Mouse (Mus musculus): Measurements from ENCODE around the gene Sorcs2. TPM values are rescaled to one million over a fixed set of nuclear protein-coding genes. Genes with fewer than 3 reads are reported as not detected.
A peak's percentile ranks its signal among the peaks of the same experiment; 100 is the strongest.

Gene Sorcs2
- polyA plus RNA-seq, 1 experiment from 2014 or later, result 21.8 TPM

DNA sequence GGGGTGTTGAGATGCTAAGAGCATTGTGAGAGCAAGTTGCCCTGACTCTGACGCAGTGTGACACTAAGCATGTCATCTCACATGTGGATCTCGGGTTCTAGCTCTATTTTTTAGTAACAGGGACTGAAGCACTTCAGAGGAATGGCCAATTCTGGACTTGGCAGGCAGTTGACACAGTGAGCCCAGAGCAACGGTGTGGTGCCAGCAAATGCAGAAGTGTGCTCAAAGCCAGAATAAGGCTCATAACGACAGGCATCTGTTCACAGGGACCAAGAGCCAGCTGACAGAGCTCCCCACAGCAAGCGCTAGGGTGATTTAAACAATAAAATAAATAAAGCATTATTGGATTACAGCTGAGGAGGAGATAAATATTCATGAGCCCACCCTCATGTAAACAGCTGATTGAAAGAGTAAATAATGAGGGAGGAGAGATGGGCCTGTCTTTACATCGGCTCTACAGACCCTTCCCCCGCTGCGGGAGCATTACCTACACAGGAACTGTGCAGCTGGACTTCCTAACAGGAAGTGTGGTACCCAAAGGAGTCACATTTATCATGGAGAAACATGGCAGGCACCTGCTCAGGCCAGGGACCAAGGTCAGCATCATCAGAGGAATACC is 267.4 kb downstream of the Sorcs2 start:
- peak; percentile 48 for ATAC-seq (ENCODE audit: low read depth)
- H3K27ac ChIP-seq (ENCODE audit: low read length), result peak overlapping the region; percentile 18; the same call in 1 of the 2 replicates
- peaks cover 7% of the 10 kb centered on the region; the same call in 1 of the 2 replicates for H3K4me1 ChIP-seq (replicated peaks; ENCODE audit: control insufficient read depth, insufficient read depth, low read length)
- H3K9ac ChIP-seq (ENCODE audit: low read length), result no peak overlapping the region
- H3K4me2 ChIP-seq (ENCODE audit: low read depth, low read length), result no peak overlapping the region
- H3K9me3 ChIP-seq (ENCODE audit: control insufficient read depth, low read length), result no peaks in the 10 kb centered on the region
- H3K4me3 ChIP-seq (ENCODE audit: low read length), result no peak overlapping the region
- no peaks in the 10 kb centered on the region for H3K36me3 ChIP-seq (ENCODE audit: control insufficient read depth, insufficient read depth, low read length)
- no peaks in the 10 kb centered on the region for H3K27me3 ChIP-seq (ENCODE audit: control insufficient read depth, insufficient read depth, low read depth, low read length)
- WGBS, result 33% methylated on average over 8 of the region's 8 CpGs

DNA sequence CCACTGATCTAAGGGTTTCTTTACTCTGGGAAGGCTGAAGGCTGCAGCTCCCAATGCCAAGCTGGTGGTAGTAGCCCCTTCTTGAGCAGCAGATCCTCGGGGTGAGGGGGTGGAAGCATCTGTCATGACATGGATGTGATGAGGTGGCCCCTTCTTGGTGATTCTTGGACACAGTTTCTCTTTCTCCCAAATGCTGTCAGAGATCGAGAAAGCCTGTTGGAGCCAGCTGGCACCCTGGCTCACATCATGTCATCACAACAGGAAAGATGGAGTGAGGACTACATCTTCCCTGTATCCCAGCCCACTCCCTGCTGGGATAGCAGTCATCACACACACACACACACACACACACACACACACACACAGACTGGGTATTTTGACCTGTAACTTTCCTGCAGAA is 268.3 kb downstream of the Sorcs2 start:
- ATAC-seq (ENCODE audit: low read depth), result no peak
- H3K27ac ChIP-seq (ENCODE audit: low read length), result no peak overlapping the region
- no peaks in the 10 kb centered on the region for H3K9me3 ChIP-seq (ENCODE audit: control insufficient read depth, low read length)
- WGBS, result 49% methylated on average over 2 of the region's 2 CpGs
- H3K36me3 ChIP-seq (ENCODE audit: control insufficient read depth, insufficient read depth, low read length), result no peaks in the 10 kb centered on the region
- H3K4me3 ChIP-seq (ENCODE audit: low read length), result no peak overlapping the region
- H3K4me2 ChIP-seq (ENCODE audit: low read depth, low read length), result no peak overlapping the region
- H3K27me3 ChIP-seq (ENCODE audit: control insufficient read depth, insufficient read depth, low read depth, low read length), result no peaks in the 10 kb centered on the region
- peaks cover 13% of the 10 kb centered on the region; the same call in 1 of the 2 replicates for H3K4me1 ChIP-seq (replicated peaks; ENCODE audit: control insufficient read depth, insufficient read depth, low read length)
- H3K9ac ChIP-seq (ENCODE audit: low read length), result no peak overlapping the region

DNA sequence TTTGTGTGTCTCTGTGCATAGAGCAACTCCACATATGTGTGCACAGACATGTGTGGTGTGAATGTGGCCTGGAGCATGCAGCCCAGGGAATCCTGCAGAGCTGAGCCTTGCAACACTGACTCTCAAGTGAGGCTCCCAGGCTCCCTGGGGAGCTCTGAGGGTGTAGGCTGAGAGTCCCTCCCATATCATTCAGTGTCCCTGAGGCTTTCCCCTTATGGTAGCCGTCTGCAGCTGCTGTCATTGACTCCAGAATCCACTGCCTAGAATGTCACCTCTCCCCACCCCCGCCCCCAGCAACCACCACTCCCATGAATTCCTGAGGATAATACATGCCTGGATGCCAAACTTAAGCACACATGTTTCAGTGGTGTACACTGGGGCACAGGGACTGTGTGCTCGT is 269.4 kb downstream of the Sorcs2 start:
- Histone ChIP-seq H3K9me3 (ENCODE audit: control insufficient read depth, low read length) (no peaks in the 10 kb centered on the region), H3K4me3 (ENCODE audit: low read length) (no peak overlapping the region), H3K4me2 (ENCODE audit: low read depth, low read length) (no peak overlapping the region), H3K27ac (ENCODE audit: low read length) (no peak overlapping the region), H3K9ac (ENCODE audit: low read length) (no peak overlapping the region), H3K27me3 (ENCODE audit: control insufficient read depth, insufficient read depth, low read depth, low read length) (no peaks in the 10 kb centered on the region), H3K36me3 (ENCODE audit: control insufficient read depth, insufficient read depth, low read length) (no peaks in the 10 kb centered on the region), H3K4me1 (replicated peaks; ENCODE audit: control insufficient read depth, insufficient read depth, low read length) (peaks cover 17% of the 10 kb centered on the region; the same call in 1 of the 2 replicates)
- 41% methylated on average over 3 of the region's 3 CpGs for WGBS
- peak; percentile 56 for ATAC-seq (ENCODE audit: low read depth)

DNA sequence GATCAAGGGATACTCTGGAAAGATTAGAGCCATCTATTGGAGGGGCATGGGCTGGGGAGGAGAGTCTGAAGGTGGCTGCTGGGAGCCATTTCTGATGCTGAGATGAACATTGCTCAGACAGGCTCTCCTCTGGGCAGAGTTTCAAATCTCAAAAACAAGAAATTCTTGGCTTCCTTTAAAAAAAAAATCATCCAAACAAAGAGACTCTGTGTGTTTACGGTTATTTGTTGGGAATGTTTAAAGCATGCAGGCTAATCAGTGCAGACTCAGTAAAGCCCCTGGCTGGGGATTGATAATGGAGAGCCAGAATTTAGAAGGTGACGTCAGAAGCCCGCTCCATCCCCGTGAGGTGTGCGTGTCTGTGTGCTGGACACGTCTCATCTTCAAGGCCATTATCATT is 272.9 kb downstream of the Sorcs2 start:
- peak; percentile 35; the same call in 1 of the 2 replicates for ATAC-seq (ENCODE audit: low read depth)
- Histone ChIP-seq H3K4me3 (ENCODE audit: low read length) (no peak overlapping the region), H3K9me3 (ENCODE audit: control insufficient read depth, low read length) (no peaks in the 10 kb centered on the region), H3K9ac (ENCODE audit: low read length) (no peak overlapping the region), H3K4me1 (replicated peaks; ENCODE audit: control insufficient read depth, insufficient read depth, low read length) (peaks cover 19% of the 10 kb centered on the region; the same call in 1 of the 2 replicates), H3K4me2 (ENCODE audit: low read depth, low read length) (no peak overlapping the region), H3K27ac (ENCODE audit: low read length) (peak overlapping the region; percentile 2; the same call in 1 of the 2 replicates), H3K36me3 (ENCODE audit: control insufficient read depth, insufficient read depth, low read length) (no peaks in the 10 kb centered on the region), H3K27me3 (ENCODE audit: control insufficient read depth, insufficient read depth, low read depth, low read length) (no peaks in the 10 kb centered on the region)
- WGBS, result 47% methylated on average over 6 of the region's 6 CpGs

DNA sequence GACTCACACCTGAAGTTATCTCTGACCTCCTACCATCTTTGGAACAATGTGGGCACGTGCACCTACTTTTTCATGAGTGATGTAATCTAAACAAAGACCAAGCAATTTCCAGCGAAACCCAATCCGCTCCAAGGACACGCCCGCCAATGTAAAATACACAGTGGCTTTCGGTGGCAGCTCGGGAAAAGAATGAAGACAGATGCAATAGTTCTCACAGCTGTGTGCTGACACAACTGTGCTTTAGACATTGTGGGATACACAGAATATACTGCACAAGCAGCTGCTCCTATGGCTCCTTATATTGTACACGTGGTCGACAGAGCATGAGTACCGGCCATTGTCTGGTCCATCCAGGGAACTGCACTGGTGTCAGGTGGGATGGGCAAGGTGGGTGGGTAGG is 275.0 kb downstream of the Sorcs2 start:
- Histone ChIP-seq H3K36me3 (ENCODE audit: control insufficient read depth, insufficient read depth, low read length) (no peaks in the 10 kb centered on the region), H3K9me3 (ENCODE audit: control insufficient read depth, low read length) (no peaks in the 10 kb centered on the region), H3K27ac (ENCODE audit: low read length) (no peak overlapping the region), H3K4me2 (ENCODE audit: low read depth, low read length) (no peak overlapping the region), H3K4me3 (ENCODE audit: low read length) (no peak overlapping the region), H3K9ac (ENCODE audit: low read length) (no peak overlapping the region), H3K4me1 (replicated peaks; ENCODE audit: control insufficient read depth, insufficient read depth, low read length) (peaks cover 13% of the 10 kb centered on the region; the same call in 1 of the 2 replicates), H3K27me3 (ENCODE audit: control insufficient read depth, insufficient read depth, low read depth, low read length) (no peaks in the 10 kb centered on the region)
- 59% methylated on average over 10 of the region's 10 CpGs for WGBS
- ATAC-seq (ENCODE audit: low read depth), result no peak

DNA sequence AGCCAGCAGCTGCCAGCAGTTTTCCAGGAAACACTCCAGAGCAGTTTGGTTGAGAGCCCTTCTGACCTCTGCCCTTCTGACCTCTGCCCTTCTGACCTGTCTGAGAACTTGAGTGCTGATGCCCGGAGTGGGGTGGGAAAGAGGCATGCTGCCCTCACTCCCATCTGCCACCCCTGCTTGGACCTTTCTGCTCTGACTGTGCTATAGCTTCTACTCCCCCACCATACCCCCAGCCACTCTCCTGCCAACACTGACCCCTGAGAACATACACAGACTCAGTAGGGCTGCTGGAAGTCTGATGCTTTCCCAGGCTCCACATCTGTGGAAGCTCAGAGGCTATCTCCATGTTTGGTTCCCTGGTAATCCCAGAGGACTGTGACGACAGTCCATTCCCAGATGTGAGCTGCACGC is 277.0 kb downstream of the Sorcs2 start:
- no peak overlapping the region for H3K4me3 ChIP-seq (ENCODE audit: low read length)
- no peaks in the 10 kb centered on the region for H3K27me3 ChIP-seq (ENCODE audit: control insufficient read depth, insufficient read depth, low read depth, low read length)
- H3K4me1 ChIP-seq (replicated peaks; ENCODE audit: control insufficient read depth, insufficient read depth, low read length), result peaks cover 13% of the 10 kb centered on the region; the same call in 1 of the 2 replicates
- H3K27ac ChIP-seq (ENCODE audit: low read length), result no peak overlapping the region
- no peaks in the 10 kb centered on the region for H3K9me3 ChIP-seq (ENCODE audit: control insufficient read depth, low read length)
- no peak overlapping the region for H3K9ac ChIP-seq (ENCODE audit: low read length)
- H3K36me3 ChIP-seq (ENCODE audit: control insufficient read depth, insufficient read depth, low read length), result no peaks in the 10 kb centered on the region
- ATAC-seq (ENCODE audit: low read depth), result peak; percentile 69
- WGBS, result 21% methylated on average over 3 of the region's 3 CpGs
- H3K4me2 ChIP-seq (ENCODE audit: low read depth, low read length), result no peak overlapping the region

DNA sequence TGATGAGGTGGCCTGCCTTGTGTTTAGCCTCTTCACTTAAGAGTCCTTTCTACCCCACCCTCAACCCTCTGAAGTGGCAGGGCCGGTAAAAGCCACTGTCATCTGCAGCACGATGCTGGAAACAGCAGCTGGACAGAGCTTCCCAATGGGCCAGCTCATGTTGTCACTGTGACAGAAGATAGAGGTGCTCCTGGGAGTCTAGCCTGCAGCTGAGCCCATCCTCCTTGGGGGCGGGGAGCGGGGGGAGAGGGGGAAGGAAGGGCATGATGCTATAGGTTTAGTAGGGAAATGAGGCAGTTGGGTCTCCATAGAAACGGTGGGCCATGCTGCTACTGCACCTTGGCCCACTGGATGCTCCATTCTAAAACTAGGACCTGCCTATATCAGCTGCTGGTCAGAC is 279.9 kb downstream of the Sorcs2 start:
- ATAC-seq (ENCODE audit: low read depth), result no peak
- no peaks in the 10 kb centered on the region for H3K27me3 ChIP-seq (ENCODE audit: control insufficient read depth, insufficient read depth, low read depth, low read length)
- no peaks in the 10 kb centered on the region for H3K36me3 ChIP-seq (ENCODE audit: control insufficient read depth, insufficient read depth, low read length)
- H3K4me2 ChIP-seq (ENCODE audit: low read depth, low read length), result no peak overlapping the region
- H3K4me1 ChIP-seq (replicated peaks; ENCODE audit: control insufficient read depth, insufficient read depth, low read length), result 0 out of 2 replicates have a peak, but pooled peaks cover 2% of the 10 kb centered on the region
- no peak overlapping the region for H3K27ac ChIP-seq (ENCODE audit: low read length)
- 51% methylated on average over 5 of the region's 5 CpGs for WGBS
- H3K9ac ChIP-seq (ENCODE audit: low read length), result no peak overlapping the region
- H3K9me3 ChIP-seq (ENCODE audit: control insufficient read depth, low read length), result no peaks in the 10 kb centered on the region
- no peak overlapping the region for H3K4me3 ChIP-seq (ENCODE audit: low read length)

DNA sequence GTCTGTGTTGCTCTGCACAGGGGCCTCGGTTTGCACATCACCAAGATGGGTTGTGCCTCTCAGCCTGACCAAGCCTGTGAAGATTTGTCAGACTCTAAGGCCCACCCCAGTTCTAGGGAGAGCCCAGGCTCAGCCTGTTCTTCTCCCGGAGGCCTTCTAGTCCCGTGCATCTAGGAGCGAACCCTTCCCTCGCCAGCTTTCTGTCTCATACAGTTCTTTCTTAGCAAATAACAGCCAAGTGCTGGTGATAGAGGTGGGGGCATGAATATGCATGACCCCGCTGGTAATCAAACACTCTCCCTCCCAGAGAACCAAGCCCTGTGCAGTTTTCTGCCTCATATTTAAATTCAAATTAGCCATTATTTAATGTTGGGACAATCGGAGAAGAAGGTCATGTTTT is 282.4 kb downstream of the Sorcs2 start:
- Histone ChIP-seq H3K4me1 (replicated peaks; ENCODE audit: control insufficient read depth, insufficient read depth, low read length) (0 out of 2 replicates have a peak, but pooled peaks cover under 1% of the 10 kb centered on the region), H3K27ac (ENCODE audit: low read length) (no peak overlapping the region), H3K4me2 (ENCODE audit: low read depth, low read length) (no peak overlapping the region), H3K27me3 (ENCODE audit: control insufficient read depth, insufficient read depth, low read depth, low read length) (no peaks in the 10 kb centered on the region), H3K36me3 (ENCODE audit: control insufficient read depth, insufficient read depth, low read length) (no peaks in the 10 kb centered on the region), H3K4me3 (ENCODE audit: low read length) (no peak overlapping the region), H3K9me3 (ENCODE audit: control insufficient read depth, low read length) (no peaks in the 10 kb centered on the region), H3K9ac (ENCODE audit: low read length) (no peak overlapping the region)
- 59% methylated on average over 7 of the region's 7 CpGs for WGBS
- ATAC-seq (ENCODE audit: low read depth), result no peak

DNA sequence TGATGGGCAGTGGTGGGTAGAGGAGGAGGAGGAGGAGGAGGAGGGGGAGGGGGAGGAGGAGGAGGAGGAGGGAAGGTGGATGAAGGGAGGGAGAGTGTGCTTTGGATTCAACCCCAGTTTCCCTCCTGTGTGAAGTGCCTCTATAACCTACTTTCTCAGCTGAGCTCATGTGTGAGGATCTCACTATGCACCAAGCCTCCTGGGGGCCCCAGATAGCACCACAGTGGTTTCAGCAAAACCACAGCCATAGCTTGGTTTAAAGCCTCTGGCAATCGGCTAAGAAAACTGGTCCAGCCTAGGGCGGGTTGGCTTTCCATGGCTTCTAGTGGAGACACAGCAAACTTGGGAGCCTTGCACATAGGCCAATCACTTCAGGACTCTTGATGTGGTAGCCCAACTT is 284.2 kb downstream of the Sorcs2 start:
- Histone ChIP-seq H3K9ac (ENCODE audit: low read length) (no peak overlapping the region), H3K36me3 (ENCODE audit: control insufficient read depth, insufficient read depth, low read length) (no peaks in the 10 kb centered on the region), H3K4me2 (ENCODE audit: low read depth, low read length) (no peak overlapping the region), H3K4me3 (ENCODE audit: low read length) (no peak overlapping the region), H3K27me3 (ENCODE audit: control insufficient read depth, insufficient read depth, low read depth, low read length) (no peaks in the 10 kb centered on the region), H3K4me1 (replicated peaks; ENCODE audit: control insufficient read depth, insufficient read depth, low read length) (no peaks in the 10 kb centered on the region), H3K9me3 (ENCODE audit: control insufficient read depth, low read length) (no peaks in the 10 kb centered on the region), H3K27ac (ENCODE audit: low read length) (no peak overlapping the region)
- no peak for ATAC-seq (ENCODE audit: low read depth)
- 88% methylated on average over 2 of the region's 2 CpGs for WGBS
